Mouse (Mus musculus) thymus, adult 2 months (tissue): ENCODE results near the gene Dhx38. TPM values are rescaled to one million over a fixed set of nuclear protein-coding genes. Genes with fewer than 3 reads are reported as not detected.
A peak's percentile ranks its signal among the peaks of the same experiment; 100 is the strongest.

ENCODE experiments used
- DNase-seq: peaks from one replicate; pipeline ENCODE4 v3.0.0; 2021
- H3K27ac ChIP-seq: fragments of 200-500 bp; 2 replicates; pipeline ENCODE4 v1.5.1; 2012; ENCODE audit warnings: low read length, control low read depth; ENCODE audit not compliant: control insufficient read depth, insufficient read depth
- H3K27me3 ChIP-seq: fragments of 200-500 bp; 2 replicates; pipeline ENCODE4 v1.6.1; 2012; ENCODE audit warnings: mild to moderate bottlenecking, low read length, moderate library complexity, mixed read lengths; ENCODE audit not compliant: control insufficient read depth, insufficient read depth
- H3K36me3 ChIP-seq: fragments of 200-500 bp; 2 replicates; pipeline ENCODE4 v1.6.1; 2012; ENCODE audit warnings: mild to moderate bottlenecking, low read length, moderate library complexity; ENCODE audit not compliant: control insufficient read depth, insufficient read depth
- H3K4me1 ChIP-seq: fragments of 200-500 bp; replicated peaks from 2 replicates; pipeline ENCODE4 v1.6.1; 2012; ENCODE audit warnings: low read length; ENCODE audit not compliant: control insufficient read depth, insufficient read depth
- H3K4me3 ChIP-seq: fragments of 200-500 bp; 2 replicates; pipeline ENCODE4 v1.5.1; 2012; ENCODE audit warnings: mild to moderate bottlenecking, low read length, control low read depth, moderate library complexity; ENCODE audit not compliant: control insufficient read depth, insufficient read depth
- CTCF ChIP-seq: fragments of 200-500 bp; IDR thresholded peaks from 2 replicates; pipeline ENCODE4 v1.5.1; 2012; ENCODE audit warnings: mild to moderate bottlenecking, control low read depth, low read length, moderate library complexity, borderline replicate concordance; ENCODE audit not compliant: control insufficient read depth, poor library complexity, insufficient read depth; ENCODE audit errors: extremely low read depth
- POLR2A ChIP-seq: fragments of 200-500 bp; IDR thresholded peaks from 2 replicates; pipeline ENCODE4 v1.6.1; 2012; ENCODE audit warnings: mild to moderate bottlenecking, low read length, control low read depth, moderate library complexity; ENCODE audit not compliant: control insufficient read depth, poor library complexity, insufficient read depth; ENCODE audit errors: extremely low read depth
- WGBS: fragments of 180-500 bp; shearing (Covaris S2); methylation state at CpG from one replicate; pipeline ENCODE4 v1.1.7; 2018; 5-methylcytosine and 5-hydroxymethylcytosine counted together
- polyA plus RNA-seq: library from polyadenylated mRNA; depleted of rRNA; stranded (reverse); fragments of >200 nt; gene quantifications from 2 replicates; pipeline ENCODE4 v1.2.3, GENCODE M21; 2012

Dhx38 gene
- polyA plus RNA-seq, 1 experiment: 36.7 TPM

DNA sequence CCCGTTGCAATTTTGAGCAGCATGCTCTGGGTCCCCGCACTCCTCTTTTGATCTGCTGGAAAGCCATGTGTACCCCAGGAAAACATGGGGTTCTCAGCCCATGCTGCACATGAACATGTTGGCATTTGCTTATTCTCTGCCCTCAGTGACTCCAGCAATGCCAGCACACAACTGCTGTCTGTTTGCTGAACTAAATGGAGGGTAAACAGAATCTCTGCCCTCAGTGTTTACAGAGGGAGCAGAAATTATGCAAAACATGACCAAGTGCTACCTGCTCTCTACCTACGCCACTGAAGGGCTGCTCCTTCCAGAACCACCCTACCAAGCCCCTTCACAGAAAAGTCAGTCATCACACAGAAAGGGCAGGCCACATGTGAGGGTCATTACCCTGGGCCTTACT is 19.2 kb upstream of the Dhx38 start:
- no peak for TF ChIP-seq POLR2A
- TF ChIP-seq CTCF: no peak

DNA sequence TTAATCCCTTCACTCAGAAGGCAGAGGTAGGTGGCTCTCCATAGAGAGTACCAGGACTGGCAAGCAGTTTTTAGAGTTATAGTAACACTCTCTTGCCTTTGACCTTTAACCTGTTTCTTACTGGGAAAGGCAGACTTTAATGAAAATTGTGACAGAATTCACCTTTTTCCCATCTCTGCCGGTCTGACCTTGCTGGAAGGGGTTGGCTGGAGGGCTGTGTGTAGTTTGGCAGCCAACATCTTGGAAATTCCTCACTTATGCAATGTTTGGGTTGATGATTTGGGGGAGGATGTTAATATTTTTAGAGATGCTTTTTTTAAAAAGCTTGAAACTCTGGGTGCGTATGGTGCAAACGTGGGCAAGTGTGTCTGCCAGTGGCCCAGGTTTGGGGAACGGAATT is 18.6 kb upstream of the Dhx38 start:
- no peaks in the 10 kb centered on the region for H3K27me3 ChIP-seq
- 90% methylated on average over 4 of the region's 4 CpGs for WGBS
- no peak for TF ChIP-seq POLR2A
- no peak for TF ChIP-seq CTCF
- H3K4me3 ChIP-seq: no peak overlapping the region
- no peaks in the 10 kb centered on the region for H3K4me1 ChIP-seq
- H3K36me3 ChIP-seq: no peaks in the 10 kb centered on the region
- H3K27ac ChIP-seq: no peak overlapping the region
- no peak for DNase-seq

More for the DNA sequence above, 19.2 kb upstream of the Dhx38 start:
- WGBS: 90% methylated on average over 3 of the region's 3 CpGs
- DNase-seq: no peak
- Histone ChIP-seq H3K27me3 (no peaks in the 10 kb centered on the region), H3K4me3 (no peak overlapping the region), H3K4me1 (no peaks in the 10 kb centered on the region), H3K36me3 (no peaks in the 10 kb centered on the region), H3K27ac (no peak overlapping the region)

DNA sequence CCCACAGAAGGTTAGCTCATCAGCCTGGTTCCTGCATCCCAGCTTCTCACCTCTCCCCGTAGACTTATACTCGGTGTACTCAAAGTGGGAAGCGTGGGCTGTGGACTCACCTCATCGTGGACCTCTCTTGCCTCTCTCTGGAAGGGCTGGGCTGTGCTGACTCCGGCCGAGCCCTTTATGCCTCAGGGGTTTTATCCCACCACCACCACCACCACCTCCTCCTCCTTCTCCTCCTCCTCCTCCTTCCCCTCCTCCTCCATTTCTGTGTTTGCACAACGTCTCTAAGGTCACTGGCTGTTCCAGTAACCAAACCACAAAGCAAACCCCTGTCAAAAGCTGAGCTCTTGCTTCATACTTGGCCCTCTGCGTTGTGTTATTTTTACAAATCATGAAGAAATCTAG is 13.2 kb upstream of the Dhx38 start, which contains the start of gene Hp:
TSS of gene Hp (minus strand) at position 273 of the 402 bp plus-strand sequence.
- Histone ChIP-seq H3K4me3 (no peak within 1 kb of the TSS), H3K27me3 (no peaks in the 10 kb centered on the region), H3K27ac (no peak within 1 kb of the TSS), H3K4me1 (no peaks in the 10 kb centered on the region), H3K36me3 (no peaks in the 10 kb centered on the region)
- no peak for DNase-seq
- WGBS: 64% methylated on average over 8 of the region's 8 CpGs
- TF ChIP-seq POLR2A (no peak), CTCF (no peak)

DNA sequence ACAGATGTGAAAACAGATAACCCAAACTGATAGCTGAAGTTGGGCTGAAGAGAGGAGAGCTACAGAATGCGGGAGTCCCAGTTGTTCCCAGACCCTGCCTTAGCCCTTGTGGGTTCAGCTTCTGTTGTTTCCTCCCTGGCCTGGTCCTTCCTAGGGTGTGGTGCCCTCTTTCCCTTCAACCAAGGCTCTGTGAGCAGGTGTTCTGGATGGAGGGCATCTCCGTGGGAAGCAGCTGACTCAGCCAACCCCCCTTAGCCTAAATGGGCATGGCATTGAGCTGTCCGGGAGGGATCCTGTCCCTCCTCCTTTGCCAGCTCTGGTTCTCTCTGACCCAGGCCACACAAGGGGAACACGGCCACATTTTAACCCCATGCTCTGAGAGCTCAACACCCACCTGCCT is 10.7 kb upstream of the Dhx38 start:
- H3K27ac ChIP-seq: no peak overlapping the region
- no peak for DNase-seq
- H3K4me3 ChIP-seq: no peak overlapping the region
- no peaks in the 10 kb centered on the region for H3K4me1 ChIP-seq
- WGBS: 74% methylated on average over 4 of the region's 4 CpGs
- no peaks in the 10 kb centered on the region for H3K27me3 ChIP-seq
- peaks cover 3% of the 10 kb centered on the region for H3K36me3 ChIP-seq
- TF ChIP-seq CTCF (no peak), POLR2A (no peak)

DNA sequence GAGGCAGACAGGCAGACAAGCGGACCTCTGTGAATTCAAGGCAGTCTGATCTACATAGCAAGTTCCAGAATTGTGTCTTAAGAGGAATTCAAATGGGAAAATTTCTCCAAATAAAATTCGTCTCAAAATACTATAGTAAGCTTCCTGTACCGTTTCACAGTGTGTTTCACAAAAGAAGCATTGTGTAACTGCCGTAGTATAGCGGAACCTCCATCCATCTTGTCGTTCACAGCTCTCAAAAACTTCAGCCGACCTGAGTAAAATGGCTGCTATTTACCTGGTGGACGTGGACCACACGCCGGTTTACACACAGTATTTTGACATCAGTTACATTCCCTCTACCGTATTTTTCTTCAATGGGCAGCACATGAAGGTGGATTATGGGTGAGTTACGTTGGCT is 5.5 kb upstream of the Dhx38 start:
- 97% methylated on average over 12 of the region's 12 CpGs for WGBS
- no peak for TF ChIP-seq CTCF
- no peak for TF ChIP-seq POLR2A
- H3K27ac ChIP-seq: no peak overlapping the region; the same call in 1 of the 2 replicates

DNA sequence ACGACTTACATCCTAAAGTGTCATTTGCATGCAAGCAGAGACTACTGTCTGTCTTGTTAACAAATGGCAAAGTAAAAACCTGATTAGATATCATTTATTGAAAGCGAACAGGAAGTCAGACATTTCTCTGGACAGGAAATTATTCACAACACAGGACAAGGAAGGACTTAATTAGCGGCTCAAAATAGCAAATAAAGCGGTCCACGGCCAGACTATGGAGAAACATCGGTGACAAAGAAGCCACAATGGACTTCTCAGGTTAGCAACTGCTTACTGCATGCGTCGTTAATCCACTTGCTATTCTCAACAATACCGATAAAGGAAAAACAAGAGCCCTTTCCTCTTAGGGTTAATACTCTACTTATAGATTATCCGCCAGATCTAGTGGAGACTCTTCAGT is 895 bp downstream of the Dhx38 start:
- peaks cover 7% of the 10 kb centered on the region; the same call in 1 of the 2 replicates for H3K4me1 ChIP-seq
- peak overlapping the region; percentile 67; the same call in 1 of the 2 replicates for H3K27ac ChIP-seq
- DNase-seq: no peak
- H3K27me3 ChIP-seq: no peaks in the 10 kb centered on the region
- 5% methylated on average over 10 of the region's 10 CpGs for WGBS
- H3K4me3 ChIP-seq: peak overlapping the region; percentile 83
- peaks cover 29% of the 10 kb centered on the region for H3K36me3 ChIP-seq
- TF ChIP-seq POLR2A (no peak), CTCF (no peak)

More for the DNA sequence above, 5.5 kb upstream of the Dhx38 start:
- H3K27me3 ChIP-seq: no peaks in the 10 kb centered on the region
- H3K4me1 ChIP-seq: peaks cover 7% of the 10 kb centered on the region; the same call in 1 of the 2 replicates
- H3K36me3 ChIP-seq: peaks cover 16% of the 10 kb centered on the region
- DNase-seq: no peak
- H3K4me3 ChIP-seq: no peak overlapping the region

DNA sequence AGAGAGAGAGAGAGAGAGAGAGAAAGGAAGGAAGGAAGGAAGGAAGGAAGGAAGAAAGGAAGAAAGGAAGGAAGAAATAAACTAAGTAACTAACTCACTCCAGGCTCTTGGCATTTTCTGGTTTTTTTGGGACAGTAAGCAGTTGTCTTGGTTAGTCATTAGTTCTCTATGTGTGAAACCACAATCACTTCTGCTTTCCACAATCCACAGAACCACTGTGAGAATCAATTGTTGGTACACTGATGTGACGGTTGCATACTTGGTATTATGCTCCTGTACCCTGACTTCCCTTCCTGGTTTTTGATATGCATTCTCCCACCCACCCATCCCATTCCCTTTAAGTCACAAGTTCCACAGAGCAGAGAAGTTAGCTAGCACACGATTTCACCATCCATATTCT is 1.8 kb downstream of the Dhx38 start:
- Histone ChIP-seq H3K27me3 (no peaks in the 10 kb centered on the region), H3K27ac (no peak overlapping the region), H3K36me3 (peaks cover 38% of the 10 kb centered on the region), H3K4me3 (no peak overlapping the region), H3K4me1 (peaks cover 7% of the 10 kb centered on the region; the same call in 1 of the 2 replicates)
- 14% methylated on average over 2 of the region's 2 CpGs for WGBS
- DNase-seq: no peak
- TF ChIP-seq POLR2A (no peak), CTCF (no peak)
